Mouse (Mus musculus): ENCODE data around the gene Smarce1.
"Not testable (repeated sequence)": the region's sequence is repeated elsewhere in the genome, so short reads cannot be mapped to it uniquely, and the experiment has no call there.

The Smarce1 gene

GRCm38 (mm10) chr11:99230261-99231048, at the start of gene Smarce1:
Gene Smarce1 (minus strand): TSS chr11:99231017.
- DNase-seq (ENCODE audit: low spot score in 2 of 2): peak; percentile 80 to 93

- DNase-seq (ENCODE audit: low spot score in 2 of 2): no peak
Observed at GRCm38 (mm10) chr11:99279986-99280385, 49.2 kb upstream of the Smarce1 start.

- no peak for DNase-seq (ENCODE audit: low spot score in 2 of 2)
Observed at GRCm38 (mm10) chr11:99276786-99277185, 46.0 kb upstream of the Smarce1 start.

GRCm38 (mm10) chr11:99275624-99276023, 44.8 kb upstream of the Smarce1 start:
- DNase-seq (ENCODE audit: low spot score in 2 of 2): no peak

GRCm38 (mm10) chr11:99272721-99273120, 41.9 kb upstream of the Smarce1 start:
- DNase-seq (ENCODE audit: low spot score in 2 of 2): no peak

GRCm38 (mm10) chr11:99269192-99269591, 38.4 kb upstream of the Smarce1 start:
- no peak for DNase-seq (ENCODE audit: low spot score in 2 of 2)

GRCm38 (mm10) chr11:99265796-99266195, 35.0 kb upstream of the Smarce1 start:
- DNase-seq (ENCODE audit: low spot score in 2 of 2): no peak

- no peak for DNase-seq (ENCODE audit: low spot score in 2 of 2)
Observed at GRCm38 (mm10) chr11:99265220-99265619, 34.4 kb upstream of the Smarce1 start.

- DNase-seq (ENCODE audit: low spot score in 2 of 2): no peak
Observed at GRCm38 (mm10) chr11:99256213-99256612, 25.4 kb upstream of the Smarce1 start.

GRCm38 (mm10) chr11:99255316-99255715, 24.5 kb upstream of the Smarce1 start:
- DNase-seq (ENCODE audit: low spot score in 2 of 2): no peak

- DNase-seq (ENCODE audit: low spot score in 2 of 2): no peak
Observed at GRCm38 (mm10) chr11:99253893-99254292, 23.1 kb upstream of the Smarce1 start.

GRCm38 (mm10) chr11:99252671-99253070, 21.9 kb upstream of the Smarce1 start:
- DNase-seq (ENCODE audit: low spot score in 2 of 2): no peak

GRCm38 (mm10) chr11:99250666-99251065, 19.8 kb upstream of the Smarce1 start:
- DNase-seq (ENCODE audit: low spot score in 2 of 2): no peak

- DNase-seq (ENCODE audit: low spot score in 2 of 2): no peak
Observed at GRCm38 (mm10) chr11:99250241-99250640, 19.4 kb upstream of the Smarce1 start.

GRCm38 (mm10) chr11:99249115-99249514, 18.3 kb upstream of the Smarce1 start:
- DNase-seq (ENCODE audit: low spot score in 2 of 2): peak in 1 of 2 experiments; percentile 72

- no peak for DNase-seq (ENCODE audit: low spot score in 2 of 2)
Observed at GRCm38 (mm10) chr11:99247916-99248315, 17.1 kb upstream of the Smarce1 start.

GRCm38 (mm10) chr11:99244519-99244918, 13.7 kb upstream of the Smarce1 start:
- not testable (repeated sequence) for DNase-seq (ENCODE audit: low spot score in 2 of 2)

GRCm38 (mm10) chr11:99243820-99244374, 13.1 kb upstream of the Smarce1 start, which contains the start of gene Krt222:
Gene Krt222 (minus strand): TSS chr11:99244085.
- DNase-seq (ENCODE audit: low spot score in 2 of 2): no peak

- no peak for DNase-seq (ENCODE audit: low spot score in 2 of 2)
Observed at GRCm38 (mm10) chr11:99243200-99243819, 12.5 kb upstream of the Smarce1 start.

GRCm38 (mm10) chr11:99242056-99242455, 11.2 kb upstream of the Smarce1 start:
- DNase-seq (ENCODE audit: low spot score in 2 of 2): no peak

- peak; percentile 48 to 70 for DNase-seq (ENCODE audit: low spot score in 2 of 2)
Observed at GRCm38 (mm10) chr11:99238468-99238867, 7.7 kb upstream of the Smarce1 start.

GRCm38 (mm10) chr11:99231049-99231816, 416 bp upstream of the Smarce1 start:
- no peak for DNase-seq (ENCODE audit: low spot score in 2 of 2)
